Mouse (Mus musculus): ENCODE measurements around the gene Cdh5. TPM values are rescaled to one million over a fixed set of nuclear protein-coding genes. Genes with fewer than 3 reads are reported as not detected.

The Cdh5 gene
- polyA plus RNA-seq, 1 experiment from 2014 or later, result 30.2 TPM

DNA sequence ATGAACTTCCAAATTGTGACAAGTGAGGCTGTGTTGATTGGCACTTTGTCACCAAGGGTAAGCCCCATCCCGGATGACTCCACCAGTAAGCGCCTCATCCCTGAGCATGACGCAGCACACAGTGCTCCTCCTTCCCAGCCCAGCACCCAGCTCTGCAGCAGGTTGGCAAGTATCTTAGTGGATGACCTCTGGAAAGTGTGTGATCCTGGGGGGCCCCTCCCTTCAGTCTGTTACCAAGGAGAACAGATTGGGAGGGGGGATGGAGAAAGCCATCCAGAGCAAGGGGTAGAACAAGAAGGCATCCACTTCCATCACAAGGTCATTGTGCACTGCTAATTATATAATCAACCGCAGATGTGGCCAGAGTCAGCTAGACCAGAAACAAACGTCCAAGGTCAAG is 59.3 kb downstream of the Cdh5 start:
- Histone ChIP-seq H3K9me3 (ENCODE audit: control insufficient read depth, low read depth, low read length) (no peaks in the 10 kb centered on the region), H3K27me3 (ENCODE audit: control insufficient read depth, insufficient read depth, low read length) (no peaks in the 10 kb centered on the region), H3K4me1 (ENCODE audit: control insufficient read depth, insufficient read depth, low read length) (no peaks in the 10 kb centered on the region), H3K9ac (replicated peaks; ENCODE audit: low read depth, low read length) (no peak overlapping the region), H3K4me3 (ENCODE audit: low read depth, low read length) (no peak overlapping the region), H3K36me3 (ENCODE audit: control insufficient read depth, insufficient read depth, low read length) (no peaks in the 10 kb centered on the region), H3K4me2 (replicated peaks; ENCODE audit: low read depth, low read length) (no peak overlapping the region), H3K27ac (ENCODE audit: low read length) (no peak overlapping the region)
- 63% methylated on average over 5 of the region's 5 CpGs for WGBS
- ATAC-seq (ENCODE audit: insufficient number of reproducible peaks, insufficient read depth, low FRiP score, low read depth), result no peak

DNA sequence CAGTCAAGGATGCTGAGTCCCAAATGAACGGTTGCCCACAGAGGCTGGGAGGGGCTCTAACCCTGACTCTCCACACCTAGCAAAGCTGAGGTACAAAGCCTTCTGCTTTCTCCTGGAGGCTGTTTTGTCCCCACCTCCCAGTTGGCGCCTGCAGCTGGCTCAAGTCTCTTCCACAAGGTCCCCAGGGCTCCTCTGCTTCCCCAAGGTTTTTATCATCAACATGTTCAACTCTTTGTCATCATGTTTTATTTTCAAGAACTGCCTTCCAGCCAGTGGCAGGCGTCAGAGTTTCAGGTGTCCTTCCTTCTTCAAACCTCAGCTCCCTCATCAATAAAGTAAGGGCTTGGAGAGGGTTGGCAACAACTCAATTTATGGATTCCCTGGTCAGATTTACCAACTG is 68.0 kb downstream of the Cdh5 start:
- 75% methylated on average over 3 of the region's 3 CpGs for WGBS
- Histone ChIP-seq H3K36me3 (ENCODE audit: control insufficient read depth, insufficient read depth, low read length) (no peaks in the 10 kb centered on the region), H3K4me2 (replicated peaks; ENCODE audit: low read depth, low read length) (no peak overlapping the region), H3K9ac (replicated peaks; ENCODE audit: low read depth, low read length) (no peak overlapping the region), H3K4me3 (ENCODE audit: low read depth, low read length) (no peak overlapping the region), H3K9me3 (ENCODE audit: control insufficient read depth, low read depth, low read length) (no peaks in the 10 kb centered on the region), H3K4me1 (ENCODE audit: control insufficient read depth, insufficient read depth, low read length) (0 out of 2 replicates have a peak, but pooled peaks cover 5% of the 10 kb centered on the region), H3K27ac (ENCODE audit: low read length) (no peak overlapping the region), H3K27me3 (ENCODE audit: control insufficient read depth, insufficient read depth, low read length) (peaks cover 21% of the 10 kb centered on the region)
- ATAC-seq (ENCODE audit: insufficient number of reproducible peaks, insufficient read depth, low FRiP score, low read depth), result no peak

DNA sequence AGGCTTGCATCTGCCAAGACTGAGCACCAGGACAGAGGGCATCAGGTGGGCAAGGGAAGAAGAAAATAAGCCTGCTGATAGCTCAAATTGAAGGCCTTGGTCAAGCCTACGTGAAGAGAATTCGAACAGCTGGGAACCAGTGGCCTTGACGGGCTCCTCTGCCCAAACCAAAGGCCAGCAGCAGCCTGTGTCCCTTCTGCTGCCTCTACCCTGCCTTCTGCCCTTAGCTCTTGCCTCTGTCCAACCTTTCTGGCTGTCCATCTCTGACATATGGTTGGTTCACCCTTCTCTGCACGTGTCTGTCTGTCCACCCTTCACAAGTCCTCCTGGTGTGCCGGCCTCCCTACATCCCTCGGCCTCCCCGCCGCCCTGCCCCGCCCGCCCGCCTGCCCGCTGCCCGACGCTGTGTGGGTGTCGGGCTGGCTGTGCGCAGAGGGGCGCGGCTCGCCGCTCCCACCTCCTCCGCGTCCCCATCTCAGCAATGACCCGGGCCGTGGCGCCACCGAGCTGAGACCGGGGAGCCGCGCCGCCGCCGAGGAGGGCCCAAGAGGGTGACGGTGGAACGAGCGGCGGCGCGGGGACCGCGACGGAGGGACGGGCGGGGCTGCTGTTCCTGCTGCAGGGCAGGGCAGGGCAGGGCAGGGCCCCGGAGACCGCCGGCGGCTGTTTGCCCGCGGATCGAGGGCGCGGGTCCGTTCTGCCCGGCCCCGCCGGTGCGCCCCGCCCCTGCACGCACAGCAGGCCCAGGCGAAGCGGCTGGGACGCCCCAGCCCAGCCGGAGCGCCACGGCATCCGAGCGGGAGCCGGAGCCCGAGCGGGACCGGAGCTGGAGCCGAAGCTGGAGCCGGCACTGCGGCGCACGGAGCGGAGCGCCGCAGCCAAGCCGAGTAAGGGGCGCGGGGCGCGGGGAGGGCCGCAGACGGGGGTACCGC is 69.0 kb downstream of the Cdh5 start, which contains the start of gene Bean1:
TSS of gene Bean1 (plus strand) at position 325 of the 932 bp plus-strand sequence.
- peak within 1 kb of the TSS; percentile 98 for H3K4me2 ChIP-seq (replicated peaks; ENCODE audit: low read depth, low read length)
- H3K9me3 ChIP-seq (ENCODE audit: control insufficient read depth, low read depth, low read length), result no peaks in the 10 kb centered on the region
- H3K36me3 ChIP-seq (ENCODE audit: control insufficient read depth, insufficient read depth, low read length), result no peaks in the 10 kb centered on the region
- H3K27ac ChIP-seq (ENCODE audit: low read length), result no peak within 1 kb of the TSS
- WGBS, result 1% methylated on average over 83 of the region's 87 CpGs
- peak; percentile 79 for ATAC-seq (ENCODE audit: insufficient number of reproducible peaks, insufficient read depth, low FRiP score, low read depth)
- H3K27me3 ChIP-seq (ENCODE audit: control insufficient read depth, insufficient read depth, low read length), result peaks cover 21% of the 10 kb centered on the region
- H3K4me3 ChIP-seq (ENCODE audit: low read depth, low read length), result peak within 1 kb of the TSS; percentile 60
- H3K9ac ChIP-seq (replicated peaks; ENCODE audit: low read depth, low read length), result peak within 1 kb of the TSS; percentile 61
- 0 out of 2 replicates have a peak, but pooled peaks cover 5% of the 10 kb centered on the region for H3K4me1 ChIP-seq (ENCODE audit: control insufficient read depth, insufficient read depth, low read length)

DNA sequence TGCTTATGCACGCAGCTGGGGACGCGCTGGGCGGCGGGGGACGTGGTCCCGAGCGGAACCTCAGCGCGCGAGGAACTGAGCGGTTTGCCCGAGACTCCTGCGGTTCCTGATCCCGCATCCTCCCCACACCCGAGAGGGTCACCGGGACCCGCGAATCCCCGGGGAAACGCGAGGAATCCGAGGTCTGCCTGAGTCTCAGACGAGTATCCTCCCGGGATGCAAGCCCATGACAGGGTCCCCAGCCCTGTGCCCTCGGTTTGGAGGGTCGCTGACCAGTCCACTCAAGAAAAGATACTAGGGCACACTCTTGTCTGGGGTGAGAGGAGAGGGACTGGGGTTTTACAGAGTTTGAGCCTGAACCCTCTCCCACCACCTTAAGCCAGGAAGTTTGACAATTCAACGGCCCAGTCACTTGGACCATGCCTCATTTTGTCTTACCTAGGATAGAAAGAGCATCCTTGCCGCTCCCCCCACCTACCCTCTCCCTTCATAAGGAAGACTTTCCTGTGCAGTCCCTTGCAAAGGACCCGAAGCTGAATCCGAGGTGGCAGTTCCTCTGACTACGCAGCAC is 69.7 kb downstream of the Cdh5 start:
- no peaks in the 10 kb centered on the region for H3K36me3 ChIP-seq (ENCODE audit: control insufficient read depth, insufficient read depth, low read length)
- peaks cover 21% of the 10 kb centered on the region for H3K27me3 ChIP-seq (ENCODE audit: control insufficient read depth, insufficient read depth, low read length)

DNA sequence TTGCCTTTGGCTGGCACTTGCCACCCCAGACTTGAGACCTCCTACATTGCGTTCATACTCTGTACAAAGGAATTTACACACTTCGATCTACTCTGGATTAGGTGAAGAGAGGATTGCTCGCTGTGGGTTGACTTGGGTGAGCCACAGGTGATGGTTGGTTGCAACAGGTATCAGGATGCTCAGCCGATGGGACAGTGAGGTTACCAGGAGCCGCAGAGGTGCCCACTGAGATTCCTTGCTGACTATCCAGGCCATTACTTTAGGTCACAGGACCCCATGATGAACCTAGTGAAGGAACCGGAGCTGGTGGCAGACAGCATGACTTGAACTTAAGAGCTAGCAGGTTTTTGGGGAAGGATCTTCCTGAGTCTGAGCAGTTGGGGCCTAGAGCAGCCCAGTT is 71.0 kb downstream of the Cdh5 start:
- Histone ChIP-seq H3K4me2 (replicated peaks; ENCODE audit: low read depth, low read length) (no peak overlapping the region), H3K36me3 (ENCODE audit: control insufficient read depth, insufficient read depth, low read length) (no peaks in the 10 kb centered on the region), H3K27ac (ENCODE audit: low read length) (no peak overlapping the region), H3K9me3 (ENCODE audit: control insufficient read depth, low read depth, low read length) (no peaks in the 10 kb centered on the region), H3K4me1 (ENCODE audit: control insufficient read depth, insufficient read depth, low read length) (0 out of 2 replicates have a peak, but pooled peaks cover 5% of the 10 kb centered on the region), H3K4me3 (ENCODE audit: low read depth, low read length) (no peak overlapping the region), H3K27me3 (ENCODE audit: control insufficient read depth, insufficient read depth, low read length) (peaks cover 21% of the 10 kb centered on the region), H3K9ac (replicated peaks; ENCODE audit: low read depth, low read length) (no peak overlapping the region)
- WGBS, result 86% methylated on average over 6 of the region's 6 CpGs
- no peak for ATAC-seq (ENCODE audit: insufficient number of reproducible peaks, insufficient read depth, low FRiP score, low read depth)

More for the DNA sequence above, 69.7 kb downstream of the Cdh5 start:
- peak overlapping the region; percentile 60 for H3K4me3 ChIP-seq (ENCODE audit: low read depth, low read length)
- H3K4me2 ChIP-seq (replicated peaks; ENCODE audit: low read depth, low read length), result peak overlapping the region; percentile 98
- no peak overlapping the region for H3K27ac ChIP-seq (ENCODE audit: low read length)
- no peak for ATAC-seq (ENCODE audit: insufficient number of reproducible peaks, insufficient read depth, low FRiP score, low read depth)
- H3K4me1 ChIP-seq (ENCODE audit: control insufficient read depth, insufficient read depth, low read length), result 0 out of 2 replicates have a peak, but pooled peaks cover 5% of the 10 kb centered on the region
- H3K9me3 ChIP-seq (ENCODE audit: control insufficient read depth, low read depth, low read length), result no peaks in the 10 kb centered on the region
- 5% methylated on average over 32 of the region's 32 CpGs for WGBS
- H3K9ac ChIP-seq (replicated peaks; ENCODE audit: low read depth, low read length), result peak overlapping the region; percentile 61

DNA sequence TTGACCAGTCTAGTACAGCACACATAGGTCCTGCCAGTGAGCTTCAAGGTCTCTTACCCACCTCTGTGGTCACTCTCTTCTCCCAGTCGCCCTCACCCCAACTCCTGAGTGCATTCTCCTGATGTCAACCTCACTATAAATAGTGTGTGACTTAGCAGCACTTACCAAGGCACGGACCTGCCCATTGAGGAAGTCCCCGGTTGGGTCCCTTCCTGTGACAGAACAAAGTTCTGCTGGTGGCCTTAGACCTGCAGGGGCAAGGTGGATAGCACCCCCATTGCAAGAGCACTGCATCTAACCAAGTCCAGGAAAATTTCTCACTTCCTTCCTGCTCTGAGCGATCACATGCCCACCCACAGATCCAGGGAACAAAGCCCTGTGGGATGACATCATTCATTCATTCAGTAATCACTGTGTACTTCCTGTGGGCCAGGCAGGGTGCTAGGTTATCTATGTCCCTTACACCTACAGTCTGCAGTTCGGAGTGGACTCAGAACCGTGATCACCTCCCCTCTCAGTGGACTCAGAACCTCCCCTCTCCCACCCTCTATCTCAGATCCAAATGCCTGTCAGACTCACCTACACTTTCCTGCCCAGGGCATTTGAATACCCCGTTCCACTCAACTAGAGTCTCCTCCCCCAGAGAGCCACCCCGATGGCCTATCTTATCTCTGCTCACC is 74.6 kb downstream of the Cdh5 start:
- H3K4me3 ChIP-seq (ENCODE audit: low read depth, low read length), result no peak overlapping the region
- H3K4me2 ChIP-seq (replicated peaks; ENCODE audit: low read depth, low read length), result no peak overlapping the region
- WGBS, result 70% methylated on average over 8 of the region's 8 CpGs
- H3K27me3 ChIP-seq (ENCODE audit: control insufficient read depth, insufficient read depth, low read length), result peaks cover 21% of the 10 kb centered on the region
- H3K36me3 ChIP-seq (ENCODE audit: control insufficient read depth, insufficient read depth, low read length), result no peaks in the 10 kb centered on the region
- no peak overlapping the region for H3K27ac ChIP-seq (ENCODE audit: low read length)
- ATAC-seq (ENCODE audit: insufficient number of reproducible peaks, insufficient read depth, low FRiP score, low read depth), result no peak
- no peak overlapping the region for H3K9ac ChIP-seq (replicated peaks; ENCODE audit: low read depth, low read length)
- H3K4me1 ChIP-seq (ENCODE audit: control insufficient read depth, insufficient read depth, low read length), result 0 out of 2 replicates have a peak, but pooled peaks cover 3% of the 10 kb centered on the region
- H3K9me3 ChIP-seq (ENCODE audit: control insufficient read depth, low read depth, low read length), result no peaks in the 10 kb centered on the region

DNA sequence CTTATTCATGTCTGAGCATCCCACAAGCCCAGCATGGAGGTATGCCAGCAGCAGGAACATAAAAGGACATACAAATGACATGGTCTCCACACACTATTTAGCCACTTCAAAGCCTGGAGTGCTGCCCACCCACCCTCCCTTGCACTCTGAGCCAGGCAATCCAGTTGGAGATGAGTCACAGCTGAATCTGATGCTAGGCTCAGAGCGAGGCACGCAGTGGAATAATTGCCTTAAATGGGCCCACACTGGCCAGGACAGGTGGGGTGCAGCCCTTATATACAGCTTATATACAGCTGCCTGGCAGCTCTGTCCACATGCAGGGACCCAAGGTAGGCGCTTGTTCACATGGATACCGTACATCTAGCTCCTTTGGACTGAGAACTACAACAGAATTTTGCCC is 75.6 kb downstream of the Cdh5 start:
- no peak overlapping the region for H3K27ac ChIP-seq (ENCODE audit: low read length)
- H3K27me3 ChIP-seq (ENCODE audit: control insufficient read depth, insufficient read depth, low read length), result peaks cover 11% of the 10 kb centered on the region
- WGBS, result 76% methylated on average over 4 of the region's 4 CpGs
- H3K4me3 ChIP-seq (ENCODE audit: low read depth, low read length), result no peak overlapping the region
- ATAC-seq (ENCODE audit: insufficient number of reproducible peaks, insufficient read depth, low FRiP score, low read depth), result 0 out of 2 replicates have a peak, but pooled peaks have one; percentile 56
- H3K36me3 ChIP-seq (ENCODE audit: control insufficient read depth, insufficient read depth, low read length), result no peaks in the 10 kb centered on the region
- no peaks in the 10 kb centered on the region for H3K4me1 ChIP-seq (ENCODE audit: control insufficient read depth, insufficient read depth, low read length)
- no peaks in the 10 kb centered on the region for H3K9me3 ChIP-seq (ENCODE audit: control insufficient read depth, low read depth, low read length)
- H3K4me2 ChIP-seq (replicated peaks; ENCODE audit: low read depth, low read length), result no peak overlapping the region
- no peak overlapping the region for H3K9ac ChIP-seq (replicated peaks; ENCODE audit: low read depth, low read length)

DNA sequence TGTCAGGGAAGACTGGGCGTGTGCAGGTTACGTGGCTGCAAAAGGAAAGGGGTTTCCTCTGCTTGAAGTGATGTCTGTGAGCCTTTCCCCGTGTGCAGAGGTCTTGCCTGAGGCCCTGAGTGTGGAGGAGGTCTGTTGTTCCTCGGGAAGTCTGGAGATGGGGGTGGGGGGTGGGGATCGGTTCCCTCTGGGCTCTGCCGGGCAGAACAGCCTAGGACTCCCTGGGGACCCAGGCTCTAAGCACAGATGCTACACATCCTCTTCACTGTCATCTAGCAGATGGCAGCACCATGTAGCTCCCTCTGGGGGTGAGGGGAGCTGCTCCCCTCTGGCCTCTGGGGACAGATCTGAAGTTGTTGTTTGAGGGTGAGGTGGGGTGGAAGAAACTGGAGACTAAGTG is 83.5 kb downstream of the Cdh5 start:
- Histone ChIP-seq H3K4me1 (ENCODE audit: control insufficient read depth, insufficient read depth, low read length) (no peaks in the 10 kb centered on the region), H3K36me3 (ENCODE audit: control insufficient read depth, insufficient read depth, low read length) (no peaks in the 10 kb centered on the region), H3K9ac (replicated peaks; ENCODE audit: low read depth, low read length) (no peak overlapping the region), H3K4me3 (ENCODE audit: low read depth, low read length) (no peak overlapping the region), H3K4me2 (replicated peaks; ENCODE audit: low read depth, low read length) (no peak overlapping the region), H3K27me3 (ENCODE audit: control insufficient read depth, insufficient read depth, low read length) (no peaks in the 10 kb centered on the region), H3K27ac (ENCODE audit: low read length) (no peak overlapping the region), H3K9me3 (ENCODE audit: control insufficient read depth, low read depth, low read length) (no peaks in the 10 kb centered on the region)
- ATAC-seq (ENCODE audit: insufficient number of reproducible peaks, insufficient read depth, low FRiP score, low read depth), result peak; percentile 35; the same call in 1 of the 2 replicates
- WGBS, result 32% methylated on average over 6 of the region's 6 CpGs
